Mouse (Mus musculus): ENCODE results near the gene Cenph.

The Cenph gene

DNA sequence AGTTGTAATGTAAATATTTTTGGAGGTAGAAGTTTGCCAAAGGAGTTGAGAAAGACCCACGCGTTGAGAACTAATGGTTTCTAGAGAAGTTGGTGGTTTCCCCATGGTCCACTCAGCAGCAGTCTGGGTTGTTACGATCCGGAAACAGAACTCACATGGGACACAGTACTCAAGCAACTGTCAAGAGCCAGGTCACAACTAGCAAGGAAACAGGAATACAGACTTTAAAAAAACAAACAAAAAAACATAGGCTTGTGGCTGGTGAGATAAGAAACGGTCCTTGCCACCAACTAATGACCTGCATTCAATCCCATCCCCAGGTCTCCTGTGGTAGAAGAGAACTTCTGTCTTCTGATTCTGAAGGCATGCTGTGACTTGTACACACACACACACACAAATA lies 24.9 kb downstream of the Cenph start:
- in situ Hi-C loops (cut with MboI; ENCODE audit: unreplicated experiment in 2 of 2): no loop called here

DNA sequence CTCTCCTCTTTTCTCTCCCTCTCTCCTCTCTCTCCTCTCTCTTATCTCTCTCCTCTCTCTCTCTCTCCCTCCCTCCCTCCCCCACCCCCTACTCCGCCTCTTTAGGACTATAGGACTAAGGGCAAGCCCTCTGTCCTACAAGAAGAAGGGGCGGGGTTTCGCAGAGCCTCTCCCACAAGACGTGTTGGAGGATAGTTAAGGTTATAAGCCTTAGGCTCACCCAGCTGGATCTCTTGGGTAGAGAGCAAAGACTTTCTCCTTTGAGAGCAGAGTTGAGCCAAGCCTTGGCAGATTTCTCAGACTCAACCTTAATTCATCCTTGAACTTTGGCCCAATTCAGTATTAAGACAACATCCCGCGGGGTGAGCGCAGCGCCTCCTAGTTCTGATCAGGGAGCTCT lies 27.1 kb downstream of the Cenph start:
- in situ Hi-C loops (cut with MboI; ENCODE audit: unreplicated experiment in 2 of 2): no loop called here

DNA sequence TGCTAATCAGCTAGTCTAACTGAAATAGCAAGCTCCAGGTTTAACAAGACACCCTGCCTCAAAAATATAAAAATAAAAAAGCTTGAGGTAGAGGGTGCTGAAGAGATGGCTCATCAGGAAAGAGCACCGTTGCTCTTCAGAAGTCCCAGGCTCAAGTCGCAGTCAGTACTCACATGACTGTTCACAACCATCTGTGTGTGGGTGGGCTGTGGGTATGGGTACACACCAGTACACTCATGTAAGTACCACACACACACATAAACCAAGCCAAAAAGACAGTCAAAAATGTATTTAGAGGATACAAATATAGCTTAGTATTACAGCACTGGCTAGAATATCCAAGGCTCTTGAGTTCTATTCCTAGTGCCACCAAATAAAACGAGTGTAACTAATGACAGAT lies 29.6 kb downstream of the Cenph start:
- in situ Hi-C loops (cut with MboI; ENCODE audit: unreplicated experiment in 2 of 2): no loop called here

GRCm38 (mm10) chr13:100744036-100744744 lies 31.5 kb downstream of the Cenph start, which contains the start of gene Mrps36:
Gene Mrps36, minus strand, starts transcription at chr13:100744659.
- in situ Hi-C loops (cut with MboI; ENCODE audit: unreplicated experiment in 2 of 2): loop anchor here in 1 of 2 experiments (5.0 kb wide), 1 partner anchor 83 kb away; no protein-coding TSS in a partner anchor

GRCm38 (mm10) chr13:100743346-100744035 lies 32.2 kb downstream of the Cenph start:
- in situ Hi-C loops (cut with MboI; ENCODE audit: unreplicated experiment in 2 of 2): loop anchor here in 1 of 2 experiments (5.0 kb wide), 1 partner anchor 84 kb away; no protein-coding TSS in a partner anchor

- in situ Hi-C loops (cut with MboI; ENCODE audit: unreplicated experiment in 2 of 2): loop anchor here in 1 of 2 experiments (5.0 kb wide), 1 partner anchor 84 kb away; no protein-coding TSS in a partner anchor
These were observed 32.9 kb downstream of the Cenph start for GRCm38 (mm10) chr13:100742831-100743230.

- in situ Hi-C loops (cut with MboI; ENCODE audit: unreplicated experiment in 2 of 2): loop anchor here (5.0 to 10.0 kb wide), 2 partner anchors 50 to 102 kb away; partner anchors contain the start of gene Slc30a5 (in 1 of the 2)
These were observed 42.9 kb downstream of the Cenph start for GRCm38 (mm10) chr13:100732756-100733155.

- in situ Hi-C loops (cut with MboI; ENCODE audit: unreplicated experiment in 2 of 2): loop anchor here (5.0 to 10.0 kb wide), 2 partner anchors 51 to 103 kb away; partner anchors contain the start of gene Slc30a5 (in 1 of the 2)
These were observed 44.1 kb downstream of the Cenph start for GRCm38 (mm10) chr13:100731462-100732046.

DNA sequence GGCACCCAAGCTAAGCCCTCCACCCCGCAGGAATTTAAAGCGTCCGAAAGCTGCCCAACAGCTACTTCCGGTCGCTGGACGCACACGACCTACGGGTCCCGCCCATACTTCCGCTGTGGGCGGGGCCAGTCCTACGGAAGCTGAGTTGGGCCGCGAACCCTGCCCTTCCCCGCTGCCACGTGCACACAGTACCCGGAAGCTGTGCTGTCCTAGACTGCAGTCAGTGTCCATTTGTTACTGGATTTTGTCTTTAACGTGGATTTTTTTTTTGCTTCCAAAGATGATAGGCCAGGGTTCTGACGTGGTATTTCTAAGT lies 44.9 kb downstream of the Cenph start, which contains the start of gene Cdk7:
TSS of gene Cdk7 (minus strand) at position 79 of the 316 bp plus-strand sequence.
- in situ Hi-C loops (cut with MboI; ENCODE audit: unreplicated experiment in 2 of 2): loop anchor here (5.0 to 10.0 kb wide), 2 partner anchors 51 to 104 kb away; partner anchors contain the start of gene Slc30a5 (in 1 of the 2)

DNA sequence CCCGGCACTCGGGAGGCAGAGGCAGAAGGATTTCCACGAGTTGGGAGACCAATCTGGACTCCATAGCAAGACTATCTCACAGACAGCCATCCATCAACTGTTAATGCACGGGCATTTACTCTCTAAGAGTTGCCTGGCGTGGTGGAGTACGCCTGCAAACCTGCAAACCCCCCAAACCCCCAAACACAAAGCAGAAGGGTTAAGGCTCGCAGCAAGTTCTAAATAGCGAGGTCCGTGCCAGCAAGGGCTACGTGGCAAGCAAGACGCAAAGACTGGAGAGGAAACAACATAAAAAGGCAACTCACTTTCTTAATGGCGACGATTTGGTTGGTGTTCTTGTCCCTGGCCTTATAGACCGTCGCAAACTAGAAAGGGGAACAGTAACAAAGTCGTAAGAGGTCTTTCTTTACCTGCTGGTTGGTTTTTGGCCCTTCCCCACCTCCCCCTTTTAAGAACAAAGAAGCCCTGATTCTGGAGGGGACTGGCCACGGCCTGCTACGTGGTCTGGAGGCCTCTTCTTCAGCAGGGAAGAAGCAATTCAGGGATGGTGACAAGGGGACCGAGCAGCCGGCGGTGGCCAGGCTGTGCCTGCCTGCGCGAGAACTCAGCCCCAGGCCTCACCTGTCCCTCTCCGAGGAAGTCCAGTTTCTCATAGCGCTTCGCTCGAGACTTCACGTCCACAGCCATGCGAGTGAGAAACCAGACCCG lies 45.4 kb downstream of the Cenph start:
- in situ Hi-C loops (cut with MboI; ENCODE audit: unreplicated experiment in 2 of 2): loop anchor here (5.0 to 10.0 kb wide), 2 partner anchors 52 to 104 kb away; partner anchors contain the start of gene Slc30a5 (in 1 of the 2)

DNA sequence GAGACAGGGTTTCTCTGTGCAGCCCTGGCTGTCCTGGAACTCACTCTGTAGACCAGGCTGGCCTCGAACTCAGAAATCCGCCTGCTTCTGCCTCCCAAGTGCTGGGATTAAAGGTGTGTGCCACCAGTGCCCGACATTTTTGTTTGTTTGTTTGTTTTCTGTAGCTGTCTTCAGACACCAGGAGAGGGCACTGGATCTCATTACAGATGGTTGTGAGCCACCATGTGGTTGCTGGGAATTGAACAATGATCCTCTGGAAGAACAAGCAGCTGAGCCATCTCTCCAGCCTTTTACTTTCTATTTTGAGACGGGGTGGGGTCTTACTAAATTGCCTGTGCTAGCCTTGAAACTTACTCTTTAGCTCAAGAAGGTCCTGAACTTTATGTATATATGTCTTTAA lies 47.2 kb downstream of the Cenph start:
- in situ Hi-C loops (cut with MboI; ENCODE audit: unreplicated experiment in 2 of 2): loop anchor here in 1 of 2 experiments (10.0 kb wide), 1 partner anchor 66 kb away; no protein-coding TSS in a partner anchor

GRCm38 (mm10) chr13:100728086-100728485 lies 47.6 kb downstream of the Cenph start:
- in situ Hi-C loops (cut with MboI; ENCODE audit: unreplicated experiment in 2 of 2): loop anchor here in 1 of 2 experiments (10.0 kb wide), 1 partner anchor 67 kb away; no protein-coding TSS in a partner anchor

DNA sequence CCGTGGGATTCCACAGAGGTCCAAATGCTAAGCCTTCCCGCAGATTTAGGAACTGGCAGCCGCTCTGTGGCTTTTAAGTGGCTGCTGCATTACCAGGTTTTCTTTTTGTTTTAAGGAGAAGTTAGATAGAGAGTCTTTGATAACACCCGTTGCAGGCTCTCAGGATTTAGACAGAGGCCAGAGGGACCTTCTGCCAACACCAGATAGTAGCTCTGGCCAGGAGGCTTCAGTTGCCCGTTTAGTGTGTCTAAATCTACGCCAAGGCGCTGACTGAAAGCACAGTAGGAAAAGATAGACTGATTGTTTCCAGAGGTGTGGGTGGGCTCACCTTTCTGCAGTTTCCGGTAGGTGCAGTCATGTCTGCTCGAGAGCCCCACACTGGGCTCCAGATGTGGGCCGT lies 50.5 kb downstream of the Cenph start:
- in situ Hi-C loops (cut with MboI; ENCODE audit: unreplicated experiment in 2 of 2): loop anchor here in 1 of 2 experiments (10.0 kb wide), 1 partner anchor 70 kb away; no protein-coding TSS in a partner anchor

DNA sequence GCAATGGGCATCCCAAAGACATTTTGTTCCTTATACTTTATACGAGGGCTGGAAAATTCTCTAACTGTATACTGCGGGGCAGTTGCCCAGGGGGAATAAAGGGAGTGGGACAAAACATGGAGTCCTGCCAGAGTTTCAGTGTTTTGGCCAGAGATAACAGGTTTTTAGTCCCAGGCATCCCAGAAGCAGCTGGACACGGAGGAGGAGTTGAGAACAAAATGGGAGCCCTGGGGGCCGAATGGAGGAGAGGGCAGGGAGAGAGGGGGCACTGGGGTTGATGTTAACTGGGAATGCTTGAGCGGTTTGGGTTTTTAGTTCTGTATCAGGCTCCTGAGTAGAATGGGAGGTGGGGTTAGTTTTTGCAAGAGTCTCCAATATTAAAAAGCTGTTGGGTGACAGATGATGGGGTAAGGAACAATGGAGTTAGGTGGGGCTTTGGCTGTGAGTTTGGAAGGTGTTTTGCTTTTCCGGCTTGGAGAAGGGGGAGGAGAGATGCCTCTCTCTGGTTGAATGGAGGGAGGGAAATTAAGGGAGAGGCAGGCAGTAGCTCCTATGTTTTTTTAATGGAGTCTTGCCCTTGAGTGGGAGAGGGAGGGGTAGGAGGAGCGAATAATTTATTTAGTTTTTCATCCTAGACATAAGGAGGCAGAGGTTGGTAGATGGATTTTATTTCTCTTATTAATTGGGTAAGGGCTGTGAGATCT lies 51.5 kb downstream of the Cenph start:
- in situ Hi-C loops (cut with MboI; ENCODE audit: unreplicated experiment in 2 of 2): loop anchor here in 1 of 2 experiments (10.0 kb wide), 1 partner anchor 71 kb away; no protein-coding TSS in a partner anchor

DNA sequence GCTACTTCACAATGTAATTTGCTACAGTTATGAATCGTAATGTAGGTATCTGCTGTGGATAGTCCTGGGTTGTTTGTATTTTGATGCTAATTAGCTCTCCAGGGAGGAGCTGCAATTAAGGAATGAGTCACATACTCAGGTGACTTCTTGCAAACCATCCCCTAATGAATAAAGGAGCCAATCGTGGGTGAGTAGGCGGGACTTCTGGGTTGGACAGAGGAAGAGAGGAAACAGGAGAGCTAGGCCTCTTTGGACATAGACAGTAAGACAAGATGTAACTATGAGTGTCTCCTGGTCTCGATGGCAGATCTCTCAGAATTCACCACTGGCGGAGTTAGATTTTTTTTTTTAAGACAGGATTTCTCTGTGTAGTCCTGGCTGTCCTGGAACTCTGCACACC lies 54.0 kb downstream of the Cenph start:
- in situ Hi-C loops (cut with MboI; ENCODE audit: unreplicated experiment in 2 of 2): loop anchor here in 1 of 2 experiments (10.0 kb wide), 1 partner anchor 73 kb away; no protein-coding TSS in a partner anchor

DNA sequence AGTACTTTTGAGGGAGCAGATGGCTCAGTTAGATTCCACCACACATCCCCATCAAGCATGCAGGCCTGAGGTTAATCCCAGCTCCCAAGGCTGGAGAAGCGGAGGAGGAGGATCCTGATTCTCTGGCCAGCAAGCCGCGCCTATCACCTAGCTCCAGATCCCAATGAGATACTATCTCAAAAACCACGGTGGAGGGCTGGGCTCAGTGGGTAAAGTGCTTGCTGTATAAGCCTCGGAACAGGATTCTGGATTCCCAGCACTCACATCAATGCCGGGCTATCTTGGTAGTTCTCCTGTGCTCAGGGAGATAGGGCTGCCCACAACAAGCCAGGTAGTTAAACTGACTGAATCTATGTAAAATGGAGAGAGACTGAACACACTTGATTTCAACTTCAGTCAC lies 60.2 kb downstream of the Cenph start:
- in situ Hi-C loops (cut with MboI; ENCODE audit: unreplicated experiment in 2 of 2): no loop called here
